Mouse (Mus musculus): Measurements from ENCODE around the gene St8sia1. TPM values are rescaled to one million over a fixed set of nuclear protein-coding genes. Genes with fewer than 3 reads are reported as not detected.
A peak's percentile ranks its signal among the peaks of the same experiment; 100 is the strongest.

Gene St8sia1
- polyA plus RNA-seq, 1 experiment from 2014 or later, result 1.1 TPM

DNA sequence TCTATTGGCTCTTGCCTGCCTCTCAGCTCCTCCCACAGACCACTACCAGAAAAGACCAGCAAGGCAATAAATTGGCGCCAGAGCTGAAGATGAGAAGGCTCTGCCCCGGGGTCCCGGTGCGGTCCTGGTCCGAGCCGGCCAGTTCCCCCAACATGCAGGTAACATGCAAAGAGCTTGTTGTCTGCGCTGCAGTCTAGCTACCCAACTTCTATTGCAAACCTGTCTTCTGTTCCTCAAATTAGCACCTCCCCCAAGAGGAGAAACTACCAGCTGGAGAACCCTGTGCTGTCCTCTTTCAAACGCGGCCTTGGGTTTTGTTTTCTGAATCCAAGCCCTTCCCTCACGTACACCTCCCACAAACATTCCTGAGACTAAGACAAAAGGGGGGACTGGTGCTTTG lies 1.8 kb downstream of the St8sia1 start:
- no peak for ATAC-seq (ENCODE audit: insufficient number of reproducible peaks, insufficient read depth, low FRiP score, low read depth)
- H3K4me3 ChIP-seq (ENCODE audit: control insufficient read depth in 1 of 2, insufficient read depth in 1 of 2, low read depth in 1 of 2, low read length in 2 of 2), result no peak overlapping the region; a peak in 1 of 4 replicates
- H3K27ac ChIP-seq (replicated peaks in 1 of 2; ENCODE audit: control insufficient read depth in 1 of 2, insufficient read depth in 1 of 2, low read depth in 2 of 2, low read length in 2 of 2), result no peak overlapping the region
- H3K36me3 ChIP-seq (ENCODE audit: control insufficient read depth, insufficient read depth, low read length), result no peaks in the 10 kb centered on the region
- H3K4me1 ChIP-seq (ENCODE audit: control insufficient read depth in 2 of 2, insufficient read depth in 2 of 2, low read length in 2 of 2), result no peaks in the 10 kb centered on the region
- H3K27me3 ChIP-seq (ENCODE audit: control insufficient read depth, insufficient read depth, low read length), result peaks cover 19% of the 10 kb centered on the region
- H3K9me3 ChIP-seq (ENCODE audit: control insufficient read depth, low read length), result no peaks in the 10 kb centered on the region
- WGBS, result 59% methylated on average over 10 of the region's 10 CpGs
- peak overlapping the region; percentile 99 for H3K4me2 ChIP-seq (ENCODE audit: low read length)
- H3K9ac ChIP-seq (ENCODE audit: low read length), result no peak overlapping the region

DNA sequence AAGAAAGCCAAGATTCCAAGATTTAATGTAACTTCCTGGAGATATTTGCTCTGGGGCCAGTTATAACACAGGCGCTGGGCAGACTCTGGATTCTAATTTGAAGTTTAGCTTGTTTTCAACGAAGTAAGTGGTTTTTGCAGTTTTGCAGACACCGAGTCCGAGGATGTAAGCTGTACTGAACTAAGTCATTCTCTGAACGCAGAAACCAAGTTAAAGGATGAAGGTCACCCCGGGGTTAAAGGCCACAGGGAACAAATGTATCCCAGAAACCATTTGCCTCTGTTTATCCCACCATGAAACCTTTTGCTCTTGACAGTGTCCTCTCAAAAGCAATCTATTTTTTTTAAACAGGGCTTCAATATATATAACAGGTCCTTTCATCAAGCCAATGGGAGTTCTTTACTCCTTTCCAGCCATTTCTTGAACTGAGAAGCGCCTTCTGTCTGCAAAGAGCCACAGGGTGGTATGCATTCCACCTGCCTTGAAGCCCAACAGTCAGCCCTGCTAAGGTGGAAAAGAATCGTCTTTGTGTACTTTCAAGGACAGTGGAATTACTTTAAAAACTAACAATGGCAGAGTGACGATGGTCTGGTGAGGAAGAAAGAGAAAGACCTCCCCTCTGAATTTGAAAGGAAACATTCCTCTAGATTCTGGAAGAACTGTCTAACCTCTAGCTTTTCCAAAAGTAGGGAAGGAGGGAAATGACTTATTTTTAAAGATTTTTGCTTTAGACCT lies 2.4 kb downstream of the St8sia1 start:
- H3K4me1 ChIP-seq (ENCODE audit: control insufficient read depth in 2 of 2, insufficient read depth in 2 of 2, low read length in 2 of 2), result no peaks in the 10 kb centered on the region
- ATAC-seq (ENCODE audit: insufficient number of reproducible peaks, insufficient read depth, low FRiP score, low read depth), result no peak
- no peaks in the 10 kb centered on the region for H3K9me3 ChIP-seq (ENCODE audit: control insufficient read depth, low read length)
- WGBS, result 75% methylated on average over 9 of the region's 9 CpGs
- H3K36me3 ChIP-seq (ENCODE audit: control insufficient read depth, insufficient read depth, low read length), result no peaks in the 10 kb centered on the region
- H3K4me2 ChIP-seq (ENCODE audit: low read length), result peak overlapping the region; percentile 99
- H3K27ac ChIP-seq (replicated peaks in 1 of 2; ENCODE audit: control insufficient read depth in 1 of 2, insufficient read depth in 1 of 2, low read depth in 2 of 2, low read length in 2 of 2), result no peak overlapping the region
- H3K9ac ChIP-seq (ENCODE audit: low read length), result no peak overlapping the region
- H3K27me3 ChIP-seq (ENCODE audit: control insufficient read depth, insufficient read depth, low read length), result peaks cover 19% of the 10 kb centered on the region
- no peak overlapping the region for H3K4me3 ChIP-seq (ENCODE audit: control insufficient read depth in 1 of 2, insufficient read depth in 1 of 2, low read depth in 1 of 2, low read length in 2 of 2)

DNA sequence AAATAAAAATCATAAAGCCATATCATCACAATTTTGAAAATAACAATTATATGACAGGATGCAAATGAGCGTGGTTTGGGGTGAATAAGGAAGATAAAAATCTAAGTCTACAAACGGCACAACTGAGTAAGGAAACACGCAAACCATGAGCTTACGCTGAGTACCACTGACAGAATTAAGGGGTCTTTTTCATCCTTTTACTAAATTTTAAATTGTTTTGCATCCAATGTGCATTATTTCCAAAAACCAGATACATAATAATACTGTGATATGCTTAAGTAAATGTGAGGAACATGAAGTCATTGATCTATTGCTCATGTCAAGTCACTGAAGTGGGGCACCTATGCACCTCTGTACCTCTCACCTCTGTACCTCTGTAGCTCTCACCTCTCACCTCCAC lies 7.7 kb downstream of the St8sia1 start:
- Histone ChIP-seq H3K9ac (ENCODE audit: low read length) (no peak overlapping the region), H3K4me3 (ENCODE audit: control insufficient read depth in 1 of 2, insufficient read depth in 1 of 2, low read depth in 1 of 2, low read length in 2 of 2) (no peak overlapping the region), H3K4me2 (ENCODE audit: low read length) (no peak overlapping the region), H3K9me3 (ENCODE audit: control insufficient read depth, low read length) (no peaks in the 10 kb centered on the region), H3K27me3 (ENCODE audit: control insufficient read depth, insufficient read depth, low read length) (no peaks in the 10 kb centered on the region), H3K27ac (replicated peaks in 1 of 2; ENCODE audit: control insufficient read depth in 1 of 2, insufficient read depth in 1 of 2, low read depth in 2 of 2, low read length in 2 of 2) (no peak overlapping the region), H3K36me3 (ENCODE audit: control insufficient read depth, insufficient read depth, low read length) (no peaks in the 10 kb centered on the region), H3K4me1 (ENCODE audit: control insufficient read depth in 2 of 2, insufficient read depth in 2 of 2, low read length in 2 of 2) (no peaks in the 10 kb centered on the region)
- 83% methylated on average over 4 of the region's 4 CpGs for WGBS
- ATAC-seq (ENCODE audit: insufficient number of reproducible peaks, insufficient read depth, low FRiP score, low read depth), result no peak

DNA sequence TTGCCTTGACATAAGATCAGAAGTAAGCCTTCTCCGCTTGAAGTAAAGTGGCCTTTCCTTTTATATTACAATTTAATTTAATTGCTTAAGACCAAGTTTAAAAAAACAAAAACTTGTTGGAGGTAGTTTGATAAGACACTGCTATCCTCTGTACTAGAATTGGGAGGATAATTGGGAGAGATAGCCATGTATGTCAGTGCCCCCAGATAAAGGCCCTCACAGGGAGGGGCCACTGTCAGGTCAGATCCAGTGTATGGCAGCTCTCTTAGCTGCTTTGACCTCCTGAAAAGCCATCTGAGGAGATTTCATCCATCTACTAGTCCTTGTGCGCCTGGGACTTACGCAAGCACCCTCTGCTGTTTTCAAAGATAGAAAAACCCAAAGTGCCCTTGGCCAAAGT lies 9.0 kb downstream of the St8sia1 start:
- no peaks in the 10 kb centered on the region for H3K36me3 ChIP-seq (ENCODE audit: control insufficient read depth, insufficient read depth, low read length)
- H3K9me3 ChIP-seq (ENCODE audit: control insufficient read depth, low read length), result no peaks in the 10 kb centered on the region
- H3K27me3 ChIP-seq (ENCODE audit: control insufficient read depth, insufficient read depth, low read length), result no peaks in the 10 kb centered on the region
- no peak overlapping the region for H3K27ac ChIP-seq (replicated peaks in 1 of 2; ENCODE audit: control insufficient read depth in 1 of 2, insufficient read depth in 1 of 2, low read depth in 2 of 2, low read length in 2 of 2)
- H3K4me3 ChIP-seq (ENCODE audit: control insufficient read depth in 1 of 2, insufficient read depth in 1 of 2, low read depth in 1 of 2, low read length in 2 of 2), result no peak overlapping the region
- WGBS, result 72% methylated on average over 3 of the region's 3 CpGs
- no peak for ATAC-seq (ENCODE audit: insufficient number of reproducible peaks, insufficient read depth, low FRiP score, low read depth)
- no peaks in the 10 kb centered on the region for H3K4me1 ChIP-seq (ENCODE audit: control insufficient read depth in 2 of 2, insufficient read depth in 2 of 2, low read length in 2 of 2)
- H3K9ac ChIP-seq (ENCODE audit: low read length), result no peak overlapping the region
- no peak overlapping the region for H3K4me2 ChIP-seq (ENCODE audit: low read length)

DNA sequence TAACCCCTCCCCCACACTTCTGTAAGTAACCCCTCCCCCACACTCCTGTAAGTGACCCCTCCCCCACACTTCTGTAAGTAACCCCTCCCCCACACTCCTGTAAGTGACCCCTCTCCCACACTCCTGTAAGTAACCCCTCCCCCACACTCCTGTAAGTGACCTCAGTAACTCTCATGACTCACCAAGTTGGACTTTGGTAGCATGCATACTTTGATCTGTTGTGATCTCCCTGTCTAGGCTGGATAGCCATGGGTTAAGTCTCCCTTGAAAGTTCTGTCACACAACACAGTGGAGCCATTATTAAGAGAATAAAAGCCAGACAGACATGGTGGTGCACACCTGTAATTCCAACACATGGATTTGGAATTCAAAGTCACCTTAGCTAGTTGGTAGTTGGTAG lies 11.1 kb downstream of the St8sia1 start:
- ATAC-seq (ENCODE audit: insufficient number of reproducible peaks, insufficient read depth, low FRiP score, low read depth), result no peak
- no peak overlapping the region for H3K4me2 ChIP-seq (ENCODE audit: low read length)
- no peaks in the 10 kb centered on the region for H3K9me3 ChIP-seq (ENCODE audit: control insufficient read depth, low read length)
- H3K4me1 ChIP-seq (ENCODE audit: control insufficient read depth in 2 of 2, insufficient read depth in 2 of 2, low read length in 2 of 2), result no peaks in the 10 kb centered on the region
- no peak overlapping the region for H3K4me3 ChIP-seq (ENCODE audit: control insufficient read depth in 1 of 2, insufficient read depth in 1 of 2, low read depth in 1 of 2, low read length in 2 of 2)
- H3K36me3 ChIP-seq (ENCODE audit: control insufficient read depth, insufficient read depth, low read length), result no peaks in the 10 kb centered on the region
- no peak overlapping the region for H3K9ac ChIP-seq (ENCODE audit: low read length)
- H3K27me3 ChIP-seq (ENCODE audit: control insufficient read depth, insufficient read depth, low read length), result no peaks in the 10 kb centered on the region
- H3K27ac ChIP-seq (replicated peaks in 1 of 2; ENCODE audit: control insufficient read depth in 1 of 2, insufficient read depth in 1 of 2, low read depth in 2 of 2, low read length in 2 of 2), result no peak overlapping the region

DNA sequence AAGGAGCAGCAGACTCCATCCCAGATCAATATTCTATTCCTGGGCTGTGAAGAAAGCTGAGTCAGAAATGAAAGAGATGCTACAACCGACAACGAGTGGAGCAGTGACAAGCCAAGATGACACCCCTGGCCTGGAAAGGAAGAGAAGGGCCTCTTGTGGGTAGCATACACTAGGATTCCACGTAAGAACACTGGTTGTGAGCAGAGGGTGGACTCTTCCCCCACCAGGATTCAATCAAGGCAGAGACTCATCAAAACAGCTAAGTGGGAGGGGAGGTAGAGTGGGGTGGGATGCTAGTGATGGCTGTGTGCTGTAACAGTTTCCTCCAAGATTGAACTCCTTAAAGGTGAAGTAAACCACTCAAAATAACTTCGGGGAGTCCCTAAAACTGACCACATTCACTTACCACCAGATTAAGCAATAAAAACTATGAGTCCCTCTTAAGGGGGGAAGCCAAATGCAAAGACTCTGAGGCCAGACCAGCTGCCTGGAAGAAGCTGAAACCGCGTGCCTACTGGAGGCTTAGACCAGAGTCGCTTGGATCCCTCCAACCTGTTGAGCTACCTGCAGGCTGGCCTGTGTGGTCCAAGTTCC lies 11.8 kb downstream of the St8sia1 start:
- H3K4me1 ChIP-seq (ENCODE audit: control insufficient read depth in 2 of 2, insufficient read depth in 2 of 2, low read length in 2 of 2), result no peaks in the 10 kb centered on the region
- H3K9me3 ChIP-seq (ENCODE audit: control insufficient read depth, low read length), result no peaks in the 10 kb centered on the region
- 89% methylated on average over 7 of the region's 7 CpGs for WGBS
- H3K27ac ChIP-seq (replicated peaks in 1 of 2; ENCODE audit: control insufficient read depth in 1 of 2, insufficient read depth in 1 of 2, low read depth in 2 of 2, low read length in 2 of 2), result no peak overlapping the region
- H3K4me3 ChIP-seq (ENCODE audit: control insufficient read depth in 1 of 2, insufficient read depth in 1 of 2, low read depth in 1 of 2, low read length in 2 of 2), result no peak overlapping the region
- H3K36me3 ChIP-seq (ENCODE audit: control insufficient read depth, insufficient read depth, low read length), result no peaks in the 10 kb centered on the region
- ATAC-seq (ENCODE audit: insufficient number of reproducible peaks, insufficient read depth, low FRiP score, low read depth), result no peak
- no peaks in the 10 kb centered on the region for H3K27me3 ChIP-seq (ENCODE audit: control insufficient read depth, insufficient read depth, low read length)
- H3K9ac ChIP-seq (ENCODE audit: low read length), result no peak overlapping the region
- H3K4me2 ChIP-seq (ENCODE audit: low read length), result no peak overlapping the region

DNA sequence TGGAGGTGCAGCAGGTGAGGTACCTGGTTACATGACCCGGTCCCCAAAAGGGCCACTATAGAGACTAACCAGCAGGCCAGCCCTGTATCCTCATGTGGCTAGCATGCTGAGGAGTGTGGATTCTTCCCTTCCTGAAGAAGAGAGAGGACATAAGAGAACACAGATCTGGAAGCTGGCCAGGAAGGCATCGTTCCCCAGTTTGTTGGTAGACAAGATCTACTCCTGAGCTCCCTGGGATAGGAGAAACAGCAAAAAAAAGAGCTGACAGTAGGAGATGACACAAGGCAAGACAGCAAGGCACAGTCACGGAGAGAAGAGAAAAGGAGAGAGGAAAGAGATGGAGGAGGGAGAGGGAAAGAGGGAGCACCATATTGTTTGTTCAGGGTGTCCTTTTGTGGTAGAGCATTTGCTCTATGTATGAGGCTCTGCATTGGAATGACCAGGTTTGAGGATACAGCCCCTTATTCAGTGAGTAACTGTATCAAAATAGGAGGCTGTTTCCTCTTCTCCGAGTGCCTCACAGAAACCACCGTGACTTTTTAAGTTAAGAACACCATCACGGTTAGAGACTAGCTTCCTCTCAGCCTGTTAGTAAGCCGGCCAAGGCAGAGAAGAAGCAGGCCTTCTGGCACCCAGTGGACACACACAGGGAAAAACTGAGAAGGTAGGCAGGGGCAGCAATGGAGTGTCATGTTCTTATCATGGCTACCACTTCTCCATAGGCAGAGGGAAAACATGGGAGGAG lies 12.5 kb downstream of the St8sia1 start:
- no peak overlapping the region for H3K4me3 ChIP-seq (ENCODE audit: control insufficient read depth in 1 of 2, insufficient read depth in 1 of 2, low read depth in 1 of 2, low read length in 2 of 2)
- H3K4me2 ChIP-seq (ENCODE audit: low read length), result no peak overlapping the region
- H3K27me3 ChIP-seq (ENCODE audit: control insufficient read depth, insufficient read depth, low read length), result no peaks in the 10 kb centered on the region
- H3K9me3 ChIP-seq (ENCODE audit: control insufficient read depth, low read length), result no peaks in the 10 kb centered on the region
- H3K4me1 ChIP-seq (ENCODE audit: control insufficient read depth in 2 of 2, insufficient read depth in 2 of 2, low read length in 2 of 2), result no peaks in the 10 kb centered on the region
- H3K36me3 ChIP-seq (ENCODE audit: control insufficient read depth, insufficient read depth, low read length), result no peaks in the 10 kb centered on the region
- WGBS, result 80% methylated on average over 7 of the region's 7 CpGs
- no peak overlapping the region for H3K9ac ChIP-seq (ENCODE audit: low read length)
- no peak overlapping the region for H3K27ac ChIP-seq (replicated peaks in 1 of 2; ENCODE audit: control insufficient read depth in 1 of 2, insufficient read depth in 1 of 2, low read depth in 2 of 2, low read length in 2 of 2)
- ATAC-seq (ENCODE audit: insufficient number of reproducible peaks, insufficient read depth, low FRiP score, low read depth), result no peak
